Mouse (Mus musculus): ENCODE data around the gene Plaur.
A peak's percentile ranks its signal among the peaks of the same experiment; 100 is the strongest.

Gene Plaur

DNA sequence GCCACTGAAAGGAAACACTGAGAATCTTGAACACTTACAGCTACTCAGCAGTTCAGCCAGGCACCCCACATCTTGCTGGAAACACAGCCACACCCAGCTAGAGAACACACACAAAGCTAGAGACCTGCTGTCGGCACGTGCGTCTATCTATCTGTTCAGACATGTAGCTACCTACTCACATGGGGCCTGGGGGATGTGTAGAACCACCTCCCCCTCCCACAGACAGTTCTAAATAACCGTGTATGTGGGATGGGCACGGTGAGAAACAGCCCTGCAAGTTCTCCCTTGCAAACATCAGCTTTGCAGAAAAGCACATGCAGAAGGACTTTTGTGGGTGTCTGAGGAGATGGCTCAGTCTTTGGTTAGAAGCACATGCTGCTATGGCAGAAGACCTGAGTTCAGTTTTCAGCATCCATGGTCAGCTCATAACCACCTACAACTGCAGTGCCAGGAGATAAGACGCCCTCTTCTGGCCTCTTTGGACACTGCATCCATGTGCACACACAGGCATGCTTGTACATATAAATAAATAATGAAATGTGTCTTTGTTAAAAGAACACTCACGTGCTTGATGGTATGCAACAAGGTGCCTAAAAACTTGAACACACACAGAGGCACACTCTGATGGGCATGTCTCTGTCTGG lies 15.5 kb upstream of the Plaur start:
- DNase-seq: no peak

- peak in 1 of 2 experiments; percentile 46 for DNase-seq
Measured at GRCm38 (mm10) chr7:24448782-24449517, 13.3 kb upstream of the Plaur start.

- no peak for DNase-seq
Measured at GRCm38 (mm10) chr7:24450585-24451017, 11.7 kb upstream of the Plaur start.

DNA sequence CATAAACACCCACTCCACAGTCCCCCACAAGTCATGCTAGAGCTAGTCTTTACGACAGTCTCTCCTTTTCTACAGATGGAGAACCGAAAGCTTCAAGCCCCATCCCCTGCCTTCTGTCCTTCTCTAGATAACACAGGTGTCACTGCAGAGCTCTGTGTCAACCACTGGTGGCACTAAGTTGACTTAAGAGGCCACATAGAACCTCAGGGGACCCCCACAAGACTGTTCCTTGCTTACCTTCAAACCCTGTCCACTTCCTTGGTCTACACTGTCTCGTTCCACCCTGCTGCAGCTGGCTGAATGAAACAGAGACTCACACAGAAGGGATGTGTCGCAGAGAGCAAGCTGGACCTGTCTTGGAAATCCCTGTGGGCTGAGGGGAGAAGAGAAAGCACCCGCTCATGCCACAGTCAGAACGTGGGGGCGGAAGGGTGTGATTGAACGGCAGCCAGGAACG lies 10.4 kb upstream of the Plaur start, which contains the start of gene Irgc1:
Gene Irgc1, minus strand, starts transcription at position 443 of the 457 bp plus-strand sequence.
- DNase-seq: peak; percentile 41 to 45

- DNase-seq: no peak
Measured at GRCm38 (mm10) chr7:24454199-24454598, 8.1 kb upstream of the Plaur start.

DNA sequence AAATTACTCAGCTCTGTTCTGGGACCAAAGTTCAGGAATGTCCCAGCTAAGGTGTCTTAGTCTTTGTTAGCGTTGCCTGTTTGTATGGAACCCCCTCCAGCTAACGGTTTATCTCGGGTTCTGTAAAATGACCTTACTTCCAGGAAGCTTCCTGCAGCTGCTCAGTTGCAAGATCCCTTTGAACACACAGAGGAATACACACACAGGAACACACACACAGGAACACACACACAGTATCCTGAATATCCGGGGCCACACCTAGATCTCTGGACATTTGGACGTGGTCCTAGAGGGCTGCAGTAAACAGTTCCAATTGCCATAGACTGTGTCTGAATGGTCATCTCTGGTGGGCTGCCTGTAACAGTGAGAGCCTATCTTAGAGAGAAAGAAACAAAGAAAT lies 6.6 kb upstream of the Plaur start:
- no peak for DNase-seq

DNA sequence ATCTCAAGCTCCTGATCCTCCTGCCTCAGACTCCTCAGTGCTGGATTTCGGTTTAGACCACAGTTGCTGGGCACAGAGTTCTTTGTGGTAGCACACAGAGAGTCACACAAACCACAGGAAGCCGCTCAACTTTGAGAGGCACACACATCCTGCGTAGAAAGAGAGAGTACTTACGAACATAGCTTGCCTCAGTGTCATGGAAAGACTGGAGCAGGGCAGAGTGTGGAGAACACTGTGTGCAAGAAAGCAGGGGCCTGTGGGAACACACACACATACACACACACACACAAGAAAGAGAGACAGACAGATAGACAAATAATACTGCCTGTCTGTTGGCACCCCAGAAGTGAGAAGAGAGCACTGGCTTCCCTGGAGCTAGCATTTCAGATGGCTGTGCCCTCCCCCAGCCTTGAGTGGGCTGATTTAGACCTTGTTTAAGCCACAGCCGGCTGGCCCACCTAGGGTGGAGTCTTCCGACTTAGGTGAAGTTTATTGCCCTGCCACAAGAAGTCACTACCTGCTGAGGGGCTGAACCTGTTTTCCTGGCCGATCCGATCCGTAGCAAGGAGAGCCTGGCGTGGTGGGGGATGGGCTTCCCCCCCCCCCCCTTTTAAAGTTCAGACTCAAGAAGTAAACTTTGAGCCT lies 4.4 kb upstream of the Plaur start:
- peak; percentile 50 to 62 for DNase-seq

DNA sequence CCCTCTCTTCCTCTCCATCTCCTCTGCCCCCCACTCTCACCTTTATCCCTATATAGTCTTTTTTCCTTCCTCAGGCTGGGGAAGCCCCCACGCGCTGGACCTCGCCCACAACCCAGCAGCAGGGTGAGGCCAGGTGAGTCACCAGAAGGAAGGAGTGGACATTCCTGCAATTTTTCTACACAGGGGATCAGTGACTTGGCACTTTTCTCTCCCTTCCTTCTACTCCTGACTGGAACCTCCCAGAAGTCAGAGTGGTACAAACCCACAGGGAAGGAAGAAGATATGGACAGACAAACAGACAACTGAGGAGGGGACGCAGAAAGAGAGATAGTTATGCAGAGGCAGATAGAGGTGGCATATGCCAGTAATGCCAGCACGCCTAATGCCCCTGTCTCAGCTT lies 2.8 kb upstream of the Plaur start:
- no peak for DNase-seq

GRCm38 (mm10) chr7:24459843-24460242 lies 2.4 kb upstream of the Plaur start:
- DNase-seq: no peak

DNA sequence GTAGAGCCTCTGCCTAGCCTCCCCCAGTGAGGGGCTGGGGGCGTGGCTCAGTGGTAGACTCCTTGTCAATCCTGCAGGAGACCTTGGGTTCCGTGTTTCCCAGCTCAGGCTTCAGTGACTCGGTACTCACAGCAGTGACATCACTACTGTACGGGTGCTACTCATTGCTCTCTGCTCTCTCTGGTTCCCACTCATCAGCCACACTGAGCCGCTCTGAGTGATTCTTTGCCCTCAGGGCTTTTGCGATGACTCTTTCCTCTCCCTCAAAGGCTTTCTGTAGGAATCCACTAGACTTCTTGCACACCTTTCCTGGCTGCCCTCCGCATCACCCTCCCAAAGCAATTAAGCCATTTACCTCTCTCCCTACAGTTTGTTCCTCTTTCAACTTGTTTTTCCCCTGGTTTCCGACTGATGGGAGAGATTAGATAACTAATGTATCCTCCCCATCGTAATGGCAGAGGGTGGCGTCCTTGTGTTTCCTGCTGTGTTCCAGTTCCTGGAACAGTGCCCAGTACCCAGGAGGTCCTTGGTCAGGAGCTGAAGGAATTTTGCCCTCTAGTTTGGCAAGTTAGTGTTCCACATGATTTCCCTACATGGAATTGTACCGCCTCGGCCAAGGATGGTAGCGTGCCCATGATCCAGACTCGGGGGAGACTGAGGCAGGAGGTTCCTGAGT lies 770 bp upstream of the Plaur start:
- no peak for DNase-seq

DNA sequence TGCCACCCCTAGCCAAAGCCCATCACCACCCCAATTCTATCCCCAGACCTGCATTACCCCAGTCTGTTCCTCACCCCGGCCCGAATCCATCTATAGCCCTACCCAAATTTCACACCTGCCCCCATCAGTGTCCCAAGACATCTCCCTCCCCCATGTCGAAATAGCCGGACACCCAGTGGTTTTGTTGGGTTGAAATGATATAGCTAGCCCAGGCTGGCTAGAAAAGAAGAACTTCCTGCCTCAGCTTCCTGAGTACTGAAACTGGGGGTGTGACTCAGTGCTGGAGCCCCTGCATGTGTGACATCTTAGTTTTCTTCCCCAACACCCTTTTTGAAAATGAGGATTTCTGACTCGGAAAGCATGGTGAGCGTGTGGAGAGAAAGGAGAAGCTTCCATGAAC lies 4.6 kb downstream of the Plaur start:
- DNase-seq: no peak

DNA sequence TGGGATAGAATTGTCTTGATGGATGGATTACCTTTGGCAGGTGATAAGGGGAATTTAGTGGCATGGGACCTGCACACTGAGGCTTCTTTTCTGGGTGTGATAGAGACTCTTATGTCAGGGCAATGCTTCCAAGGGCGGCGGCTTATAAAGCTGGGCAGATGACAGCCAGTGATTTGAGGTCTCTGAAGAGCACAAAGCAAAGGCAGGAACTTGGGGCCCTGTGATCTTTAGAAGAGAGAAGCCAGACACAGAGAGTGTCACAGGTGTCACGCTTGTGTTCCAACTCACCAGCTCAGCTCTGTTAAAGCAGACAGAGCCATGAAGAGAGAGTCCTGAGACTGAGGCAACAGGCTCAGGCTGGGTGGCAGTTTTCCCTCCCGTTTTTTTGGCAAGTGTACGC lies 5.6 kb downstream of the Plaur start:
- DNase-seq: no peak

DNA sequence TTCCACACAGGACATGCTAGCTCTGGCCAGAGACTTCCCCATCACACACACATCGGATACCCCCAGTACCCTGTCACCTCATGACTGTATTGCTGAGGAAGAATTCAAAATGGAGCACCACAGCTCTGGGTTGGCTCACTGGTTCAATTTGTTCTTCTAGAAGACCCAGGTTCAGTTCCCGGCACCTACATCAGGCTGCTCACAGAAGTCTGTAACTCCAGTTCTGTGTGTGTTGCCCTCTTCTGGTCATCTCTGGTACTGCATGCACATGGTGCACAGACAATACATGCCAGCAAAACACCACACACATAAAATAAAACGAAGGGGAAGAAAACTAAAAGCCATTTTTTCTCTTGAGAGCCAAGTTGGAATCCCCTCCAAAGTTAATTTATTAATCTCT lies 6.8 kb downstream of the Plaur start:
- DNase-seq: no peak

- DNase-seq: no peak
Measured at GRCm38 (mm10) chr7:24470356-24470755, 8.1 kb downstream of the Plaur start.

DNA sequence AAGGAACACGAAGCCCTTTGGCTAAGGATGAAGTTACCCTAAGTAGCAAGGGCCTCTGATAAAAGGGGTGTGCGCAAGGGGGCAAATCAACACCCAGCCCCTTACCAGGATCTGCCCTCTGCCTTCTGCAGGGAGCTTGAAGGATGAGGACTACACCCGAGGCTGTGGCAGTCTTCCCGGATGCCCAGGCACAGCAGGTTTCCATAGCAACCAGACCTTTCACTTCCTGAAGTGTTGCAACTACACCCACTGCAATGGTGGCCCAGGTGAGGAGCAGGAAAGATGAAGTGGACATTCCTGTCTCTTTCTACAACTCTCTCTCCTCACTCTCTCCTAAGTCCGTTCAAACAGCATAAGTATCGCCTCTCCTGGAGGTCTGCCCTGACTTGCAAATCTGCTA lies 10.2 kb downstream of the Plaur start:
- no peak for DNase-seq

DNA sequence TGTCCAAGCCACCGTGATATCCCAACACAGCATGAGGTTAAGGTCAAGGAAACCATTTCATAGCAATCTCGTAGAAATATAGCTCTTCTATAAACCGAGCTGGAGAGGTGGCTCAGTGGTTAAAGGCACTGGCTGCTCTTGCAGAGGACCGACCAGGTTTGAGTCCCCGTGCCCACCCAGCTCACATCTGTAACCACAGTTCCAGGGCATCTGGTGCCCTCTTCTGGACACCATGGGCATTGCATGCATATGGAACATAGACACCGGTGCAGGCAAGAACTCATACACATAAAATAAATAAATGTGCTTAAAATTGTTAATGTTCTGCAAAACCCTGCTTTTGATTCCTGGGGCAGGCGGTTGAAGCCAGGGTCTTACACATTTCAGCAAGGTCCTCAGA lies 10.7 kb downstream of the Plaur start:
- peak in 1 of 2 experiments; percentile 43 for DNase-seq

- peak in 1 of 2 experiments; percentile 59 for DNase-seq
Measured at GRCm38 (mm10) chr7:24473913-24474529, 11.7 kb downstream of the Plaur start.

GRCm38 (mm10) chr7:24474811-24475506 lies 12.7 kb downstream of the Plaur start:
- DNase-seq: no peak

- no peak for DNase-seq
Measured at GRCm38 (mm10) chr7:24476338-24476737, 14.1 kb downstream of the Plaur start.

DNA sequence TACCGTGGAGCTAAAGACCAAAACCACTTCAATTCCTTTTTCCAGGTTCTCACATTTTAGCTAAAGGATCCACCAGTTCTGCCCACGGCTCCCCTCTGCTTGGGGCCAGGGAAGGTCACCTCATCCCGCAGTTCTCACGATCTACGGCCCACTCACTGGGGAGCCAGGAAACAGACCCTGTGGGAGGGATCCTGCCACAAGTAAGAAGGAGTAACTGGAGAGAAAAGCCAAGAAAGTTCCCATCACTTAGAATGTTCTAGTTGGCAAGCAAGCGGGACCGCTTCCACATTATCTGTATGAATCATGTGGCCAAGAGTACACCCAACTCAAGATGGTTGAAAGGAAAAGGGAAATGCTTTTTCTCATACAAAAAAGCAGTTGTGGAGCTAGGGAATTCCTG lies 14.6 kb downstream of the Plaur start:
- no peak for DNase-seq

DNA sequence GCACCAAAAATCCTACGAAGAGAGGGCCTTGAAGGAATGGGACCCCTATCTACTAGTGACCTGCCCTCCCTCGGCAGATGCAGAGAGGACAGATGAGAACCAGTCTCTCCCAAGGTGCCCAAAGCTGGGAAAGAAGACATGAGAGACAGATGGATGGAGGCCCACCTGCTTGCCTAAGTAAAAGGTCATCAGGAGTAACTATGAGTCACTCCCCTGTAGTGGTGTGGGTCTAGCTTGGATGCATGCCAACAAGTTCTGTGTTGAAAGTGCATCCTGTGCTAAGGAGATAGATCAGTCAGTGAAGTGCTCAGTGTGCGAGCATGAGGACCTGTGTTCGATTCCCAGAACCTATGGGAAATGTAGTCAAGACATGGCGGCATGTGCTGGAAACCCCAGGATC lies 16.6 kb downstream of the Plaur start:
- DNase-seq: no peak

GRCm38 (mm10) chr7:24479685-24480084 lies 17.4 kb downstream of the Plaur start:
- DNase-seq: no peak
